Mouse (Mus musculus) retina, postnatal 1 day (tissue): ENCODE measurements around the gene Nmt2.

Experiments used
- DNase-seq: peaks from one replicate; pipeline ENCODE4 v3.0.0-alpha.2; 2012

The Nmt2 gene

GRCm38 (mm10) chr2:3331071-3331703 is 47.2 kb downstream of the Nmt2 start:
- no peak for DNase-seq

GRCm38 (mm10) chr2:3332056-3332455 is 48.0 kb downstream of the Nmt2 start:
- no peak for DNase-seq

GRCm38 (mm10) chr2:3332484-3333242 is 48.7 kb downstream of the Nmt2 start, which contains the start of gene Rpp38:
Gene Rpp38, minus strand, starts transcription at chr2:3332643.
- DNase-seq: peak; percentile 98

GRCm38 (mm10) chr2:3333761-3334160 is 49.7 kb downstream of the Nmt2 start:
- DNase-seq: no peak

- peak; percentile 87 for DNase-seq
Measured at GRCm38 (mm10) chr2:3335611-3336301, 51.7 kb downstream of the Nmt2 start, which contains the start of gene Acbd7. Gene Acbd7, plus strand, starts transcription at chr2:3336168.

DNA sequence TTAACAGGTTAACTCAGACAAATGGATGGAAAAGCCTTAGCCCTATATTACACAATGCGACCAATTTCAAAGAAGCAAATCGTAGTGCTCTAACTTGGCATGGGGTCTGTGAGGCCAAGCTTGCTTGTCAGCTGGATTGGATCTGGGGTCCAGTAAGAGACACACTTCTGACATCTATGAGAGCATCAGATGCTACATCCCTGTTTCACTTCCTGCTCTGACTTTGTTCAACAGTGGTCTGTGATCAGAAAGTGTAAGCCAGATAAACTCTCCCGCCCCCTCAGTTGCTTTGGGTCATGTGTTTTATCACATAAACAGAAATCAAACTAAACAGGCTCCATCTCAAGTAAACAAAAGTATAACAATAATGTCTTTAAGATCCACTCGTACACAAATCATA is 64.4 kb downstream of the Nmt2 start:
- no peak for DNase-seq

GRCm38 (mm10) chr2:3348919-3349318 is 64.9 kb downstream of the Nmt2 start:
- DNase-seq: peak; percentile 69

DNA sequence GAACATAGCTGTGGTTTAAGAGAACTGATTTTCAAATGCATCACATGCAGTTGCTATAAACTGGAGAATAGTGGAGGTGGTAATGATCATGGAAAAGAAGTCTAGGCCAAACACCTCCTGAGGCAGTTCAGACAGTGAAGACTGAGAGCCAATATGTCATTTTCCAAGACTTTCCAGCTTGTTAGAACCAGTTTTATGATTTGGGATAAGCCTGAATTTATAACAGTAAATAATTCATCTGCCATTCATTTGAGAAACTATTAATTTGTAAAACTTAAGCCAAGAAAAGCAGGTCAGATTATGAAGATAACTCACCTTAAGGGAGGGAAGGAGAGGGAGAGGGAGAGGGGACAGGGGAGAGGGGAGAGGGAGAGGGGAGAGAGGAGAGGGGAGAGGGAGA is 69.1 kb downstream of the Nmt2 start:
- no peak for DNase-seq

DNA sequence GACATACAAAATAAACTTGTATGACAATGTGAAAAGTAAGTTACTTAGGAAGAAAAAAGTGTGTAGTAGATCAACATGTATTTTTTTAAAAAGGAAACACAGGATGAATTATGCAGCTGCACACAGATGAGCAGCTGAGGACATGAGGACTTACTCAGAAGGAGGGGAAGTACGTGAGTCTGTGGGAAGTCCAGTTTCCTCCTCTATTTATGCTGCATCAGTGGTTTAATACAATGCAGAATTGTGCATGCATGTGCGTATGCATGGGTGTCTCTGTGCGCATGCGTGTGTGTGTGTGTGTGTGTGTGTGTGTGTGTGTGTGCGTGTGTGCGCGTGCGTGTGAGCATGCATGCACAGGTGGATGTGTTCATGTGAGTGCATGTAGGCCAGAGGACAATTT is 71.8 kb downstream of the Nmt2 start:
- DNase-seq: peak; percentile 58

- DNase-seq: no peak
Measured at GRCm38 (mm10) chr2:3356311-3356710, 72.3 kb downstream of the Nmt2 start.

- no peak for DNase-seq
Measured at GRCm38 (mm10) chr2:3357887-3358286, 73.9 kb downstream of the Nmt2 start.

GRCm38 (mm10) chr2:3361067-3361466 is 77.1 kb downstream of the Nmt2 start:
- no peak for DNase-seq

DNA sequence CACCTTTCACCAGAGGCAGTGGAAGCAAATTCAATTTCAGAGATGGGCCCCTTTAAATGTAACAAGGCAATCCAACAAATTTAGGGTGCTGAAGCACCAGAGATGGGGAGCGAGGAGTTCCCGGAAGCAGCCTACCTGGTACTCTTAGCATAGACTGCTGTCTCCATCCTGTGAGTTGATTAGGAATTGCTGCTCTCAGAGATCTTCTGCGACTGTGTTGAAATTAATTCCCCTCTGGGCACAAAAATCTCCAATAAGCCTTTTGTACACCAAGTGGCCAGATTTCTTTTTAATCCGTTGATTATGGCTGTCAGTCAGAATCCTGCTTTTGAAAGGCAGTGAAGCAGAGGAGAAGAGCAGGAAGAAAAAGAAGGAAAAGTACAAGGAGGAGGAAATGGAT is 81.1 kb downstream of the Nmt2 start:
- DNase-seq: peak; percentile 65
